Mouse (Mus musculus) spleen, adult 2 months (tissue): ENCODE measurements around the gene Pde11a.
"Not testable (repeated sequence)": the region's sequence is repeated elsewhere in the genome, so short reads cannot be mapped to it uniquely, and the experiment has no call there.

Experiments
- CTCF ChIP-seq: fragments of 200-500 bp; IDR thresholded peaks from 2 replicates; pipeline ENCODE4 v1.5.1; 2011; ENCODE audit warnings: mild to moderate bottlenecking, inconsistent platforms; ENCODE audit not compliant: insufficient read depth, insufficient read length, insufficient replicate concordance; ENCODE audit errors: extremely low read depth
- POLR2A ChIP-seq: fragments of 200-500 bp; IDR thresholded peaks from 2 replicates; pipeline ENCODE4 v1.6.1; 2011; ENCODE audit warnings: low read depth, low read length, inconsistent platforms

DNA sequence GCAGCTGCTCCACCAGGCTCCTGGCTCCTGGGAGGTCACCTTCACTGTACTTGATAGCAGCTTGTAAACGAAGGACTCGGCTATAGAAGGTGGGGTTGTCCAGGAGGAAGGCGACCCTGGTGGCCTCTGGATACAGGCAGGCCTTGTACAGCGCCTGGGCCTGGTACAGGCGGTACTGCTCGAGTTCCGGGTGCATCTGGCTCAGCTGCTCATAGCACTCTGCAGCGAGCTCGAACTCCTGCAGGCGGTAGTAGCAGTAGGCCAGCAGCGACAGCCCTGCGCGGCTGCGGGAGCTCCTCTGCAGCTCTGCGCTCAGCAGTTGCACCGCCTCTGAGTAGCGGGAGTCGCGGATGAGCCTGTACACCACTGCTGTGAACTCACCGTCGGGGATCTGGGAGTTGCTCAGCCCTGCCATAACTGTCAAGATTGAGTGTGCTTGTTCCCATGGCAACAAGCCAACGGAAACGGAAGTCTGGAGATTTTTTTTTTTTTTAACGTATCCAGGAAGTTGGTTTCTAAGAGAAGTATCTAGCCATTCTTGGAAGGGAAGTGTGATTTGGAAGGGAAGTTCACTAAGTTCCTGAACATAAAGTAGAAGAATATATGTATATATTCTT lies 360.7 kb downstream of the Pde11a start, which contains the start of gene Ttc30a2:
- not testable (repeated sequence) for TF ChIP-seq POLR2A, CTCF
